ENCODE assay signal across 8 mouse cellular contexts in genomic region chr13:21779767-21780731, GRCm38 (mm10). TPM values are rescaled to one million over a fixed set of nuclear protein-coding genes. Genes with fewer than 3 reads are reported as not detected.
DNase-seq lines count a peak whose midpoint lies in the region; ATAC-seq and TF ChIP-seq lines count a peak whose summit lies in the region.

Hist1h1b (minus strand) TSS chr13:21780625.

- TF ChIP-seq POLR2A in kidney, adult 2 months (IDR thresholded peaks at IDR 0.05; ENCODE audit: low read depth, low read length) = no peak

- no peaks in the 10 kb centered on the region for H3K36me3 ChIP-seq in kidney, adult 2 months (ENCODE audit: control insufficient read depth, insufficient read depth, low read length)
- no peaks in the 10 kb centered on the region for H3K36me3 ChIP-seq in intestine, embryonic 14.5 days (ENCODE audit: control insufficient read depth, insufficient read depth, low read length)
- no peaks in the 10 kb centered on the region for H3K36me3 ChIP-seq in limb, embryonic 15.5 days
- no peaks in the 10 kb centered on the region for H3K36me3 ChIP-seq in midbrain, postnatal 0 days (ENCODE audit: insufficient read depth, low read length)

- WGBS in kidney, adult 2 months = 1% methylated on average over 44 of the region's 44 CpGs
- WGBS in intestine, embryonic 14.5 days = under 1% methylated on average over 44 of the region's 44 CpGs
- WGBS in limb, embryonic 15.5 days = under 1% methylated on average over 44 of the region's 44 CpGs
- WGBS in midbrain, postnatal 0 days = 0% methylated on average over 44 of the region's 44 CpGs

- no peaks in the 10 kb centered on the region for H3K9me3 ChIP-seq in intestine, embryonic 14.5 days (ENCODE audit: control insufficient read depth, low read length)
- no peaks in the 10 kb centered on the region for H3K9me3 ChIP-seq in limb, embryonic 15.5 days
- no peaks in the 10 kb centered on the region for H3K9me3 ChIP-seq in midbrain, postnatal 0 days (ENCODE audit: low read length)

- H3K4me3 ChIP-seq in kidney, adult 2 months (ENCODE audit: insufficient read depth, low read depth, low read length) = peak within 1 kb of the TSS; percentile 58
- peak within 1 kb of the TSS; percentile 61 for H3K4me3 ChIP-seq in intestine, embryonic 14.5 days (ENCODE audit: low read depth, low read length)
- peak within 1 kb of the TSS; percentile 51 for H3K4me3 ChIP-seq in limb, embryonic 15.5 days
- H3K4me3 ChIP-seq in midbrain, postnatal 0 days (ENCODE audit: low read depth, low read length) = peak within 1 kb of the TSS; percentile 52

- no peak within 1 kb of the TSS for H3K27ac ChIP-seq in kidney, adult 2 months (ENCODE audit: insufficient read depth, low read depth, low read length)
- peak within 1 kb of the TSS; percentile 97 for H3K27ac ChIP-seq in intestine, embryonic 14.5 days (ENCODE audit: low read depth)
- peak within 1 kb of the TSS; percentile 95 for H3K27ac ChIP-seq in limb, embryonic 15.5 days
- H3K27ac ChIP-seq in midbrain, postnatal 0 days (ENCODE audit: low read depth, low read length) = 0 out of 2 replicates have a peak within 1 kb of the TSS, but pooled peaks have one; percentile 9

- peak; percentile 32 for DNase-seq in kidney, adult 2 months
- no peak for DNase-seq in kidney, adult 11 months
- DNase-seq in embryo, embryonic 10.5 days (ENCODE audit: low spot score) = peak; percentile 96
- peak; percentile 30 for DNase-seq in gastrocnemius, postnatal 25 days
- DNase-seq in intestine, embryonic 14.5 days (ENCODE audit: low spot score) = peak; percentile 91
- DNase-seq in midbrain, postnatal 0 days (ENCODE audit: low spot score) = peak; percentile 64
- peak; percentile 77 to 79 for DNase-seq in spleen, postnatal 14 days (ENCODE audit: low spot score in 2 of 2)

- H3K4me2 ChIP-seq in intestine, embryonic 14.5 days (ENCODE audit: low read length) = peak within 1 kb of the TSS; percentile 95
- H3K4me2 ChIP-seq in limb, embryonic 15.5 days = peak within 1 kb of the TSS; percentile 90
- peak within 1 kb of the TSS; percentile 86 for H3K4me2 ChIP-seq in midbrain, postnatal 0 days (ENCODE audit: low read depth, low read length, poor library complexity, severe bottlenecking)

- no peak for TF ChIP-seq CTCF in kidney, adult 2 months (conservative IDR thresholded peaks at IDR 0.05; ENCODE audit: insufficient read depth, insufficient read length, low read depth, low read length)
- no peak for TF ChIP-seq CTCF in midbrain, postnatal 0 days (IDR thresholded peaks at IDR 0.05)

- H3K9ac ChIP-seq in intestine, embryonic 14.5 days (ENCODE audit: low read length) = peak within 1 kb of the TSS; percentile 97
- peak within 1 kb of the TSS; percentile 76 for H3K9ac ChIP-seq in limb, embryonic 15.5 days
- H3K9ac ChIP-seq in midbrain, postnatal 0 days (replicated peaks; ENCODE audit: low read length, poor library complexity, severe bottlenecking) = peak within 1 kb of the TSS; percentile 51; the same call in 1 of the 2 replicates

- H3K4me1 ChIP-seq in kidney, adult 2 months (ENCODE audit: control insufficient read depth, insufficient read depth, low read length) = no peaks in the 10 kb centered on the region; the same call in 1 of the 2 replicates
- H3K4me1 ChIP-seq in intestine, embryonic 14.5 days (replicated peaks; ENCODE audit: control insufficient read depth, insufficient read depth, low read length) = peaks cover 14% of the 10 kb centered on the region
- H3K4me1 ChIP-seq in limb, embryonic 15.5 days = peaks cover 33% of the 10 kb centered on the region
- H3K4me1 ChIP-seq in midbrain, postnatal 0 days (ENCODE audit: insufficient read depth, low read length) = peaks cover 11% of the 10 kb centered on the region

- no peaks in the 10 kb centered on the region; the same call in none of the 2 replicates for H3K27me3 ChIP-seq in kidney, adult 2 months (replicated peaks; ENCODE audit: control insufficient read depth, insufficient read depth, low read length)
- no peaks in the 10 kb centered on the region for H3K27me3 ChIP-seq in intestine, embryonic 14.5 days (replicated peaks; ENCODE audit: control insufficient read depth, insufficient read depth, low read length)
- H3K27me3 ChIP-seq in limb, embryonic 15.5 days = no peaks in the 10 kb centered on the region
- H3K27me3 ChIP-seq in midbrain, postnatal 0 days (ENCODE audit: insufficient read depth, low read length) = no peaks in the 10 kb centered on the region

- peak; percentile 43 for ATAC-seq in intestine, embryonic 14.5 days (replicated peaks; ENCODE audit: low FRiP score, low TSS enrichment, low read depth)
- peak; percentile 53 for ATAC-seq in limb, embryonic 15.5 days (ENCODE audit: insufficient number of reproducible peaks, low FRiP score, low TSS enrichment, low read depth)
- ATAC-seq in midbrain, postnatal 0 days (ENCODE audit: low FRiP score) = no peak; the same call in 1 of the 2 replicates

RNA-seq across cellular contexts. Expression of gene Hist1h1b, which starts in this region (rescaled TPM):
- polyA plus RNA-seq in kidney, adult 2 months (2012; rRNA removed) = 0.14 TPM in 1 of 2 replicates, not detected in the other
- 1 to 10 TPM; 3.9 to 9.2 TPM for total RNA-seq in gastrocnemius, postnatal 25 days (2021)
- polyA plus RNA-seq in intestine, embryonic 14.5 days (2014; fragmentation: Nextera tagmentation; extraction: Ambion mirVana) = 16.0 and 16.8 TPM in 2 replicates
- polyA plus RNA-seq in limb, embryonic 15.5 days (2015; fragmentation: Nextera tagmentation; extraction: Ambion mirVana) = 21.1 and 23.5 TPM in 2 replicates
- total RNA-seq in midbrain, postnatal 0 days (2014; rRNA removed) = 54.7 and 116 TPM in 2 replicates
- polyA plus RNA-seq in midbrain, postnatal 0 days (2015; fragmentation: Nextera tagmentation; extraction: Ambion mirVana) = 2.0 TPM in 2 replicates

Comparison
In these comparisons a context has a peak if more than half of its experiments do, and no peak if none do; other contexts are left out.
1. Peak in DNase-seq and H3K4me3 ChIP-seq in kidney, adult 2 months; RNA of the gene not detected or under 1 TPM.